Comparison of ENCODE assay signal across 7 mouse cellular contexts in the genomic region with DNA sequence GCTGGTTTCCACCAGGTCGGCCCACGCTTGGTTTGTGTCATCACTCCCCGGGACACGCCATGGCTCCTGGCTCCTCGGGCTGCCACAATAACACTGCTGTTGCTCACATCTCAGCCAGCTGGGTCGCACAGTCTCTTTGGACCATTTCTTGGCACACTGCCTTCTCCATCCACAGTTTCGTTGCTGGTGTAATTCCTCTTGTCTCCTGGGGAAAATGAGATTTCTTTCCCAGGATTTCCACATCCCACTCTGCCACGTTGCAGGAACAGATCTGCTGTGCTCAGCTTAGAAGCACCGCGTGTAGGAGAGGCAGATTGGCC. TPM values are rescaled to one million over a fixed set of nuclear protein-coding genes. Genes with fewer than 3 reads are reported as not detected.
DNase-seq lines count a peak whose midpoint lies in the region; ATAC-seq and TF ChIP-seq lines count a peak whose summit lies in the region.

No protein-coding gene starts in this region.

- TF ChIP-seq EP300 in stomach, postnatal 0 days (optimal IDR thresholded peaks at IDR 0.05), result no peak

- H3K9ac ChIP-seq in hindbrain, embryonic 16.5 days (ENCODE audit: low read depth, low read length), result peak overlapping the region; percentile 99
- H3K9ac ChIP-seq in midbrain, embryonic 14.5 days (replicated peaks; ENCODE audit: low read length), result peak overlapping the region; percentile 100
- H3K9ac ChIP-seq in stomach, postnatal 0 days (ENCODE audit: low read length), result peak overlapping the region; percentile 99

- ATAC-seq in hindbrain, embryonic 16.5 days, result peak; percentile 25
- ATAC-seq in midbrain, embryonic 14.5 days (ENCODE audit: low FRiP score, low TSS enrichment), result peak; percentile 34; the same call in 1 of the 2 replicates
- ATAC-seq in stomach, postnatal 0 days (ENCODE audit: low FRiP score, low TSS enrichment), result no peak

- H3K4me3 ChIP-seq in hindbrain, embryonic 16.5 days (ENCODE audit: low read length), result peak overlapping the region; percentile 79
- H3K4me3 ChIP-seq in limb, embryonic 10.5 days, result peak overlapping the region; percentile 100
- peak overlapping the region; percentile 99 for H3K4me3 ChIP-seq in midbrain, embryonic 14.5 days (replicated peaks; ENCODE audit: low read depth, low read length)
- H3K4me3 ChIP-seq in stomach, postnatal 0 days (ENCODE audit: low read depth, low read length), result peak overlapping the region; percentile 94

- H3K27me3 ChIP-seq in hindbrain, embryonic 16.5 days (replicated peaks; ENCODE audit: control insufficient read depth, insufficient read depth, low read length), result no peaks in the 10 kb centered on the region
- H3K27me3 ChIP-seq in limb, embryonic 10.5 days (ENCODE audit: low read depth, poor library complexity, severe bottlenecking), result no peaks in the 10 kb centered on the region
- H3K27me3 ChIP-seq in midbrain, embryonic 14.5 days (ENCODE audit: control insufficient read depth, insufficient read depth, low read length), result no peaks in the 10 kb centered on the region
- no peaks in the 10 kb centered on the region for H3K27me3 ChIP-seq in stomach, postnatal 0 days (ENCODE audit: control insufficient read depth, insufficient read depth, low read length)

- peak overlapping the region; percentile 98 for H3K27ac ChIP-seq in hindbrain, embryonic 16.5 days (ENCODE audit: low read depth, low read length)
- peak overlapping the region; percentile 100 for H3K27ac ChIP-seq in limb, embryonic 10.5 days
- peak overlapping the region; percentile 99 for H3K27ac ChIP-seq in midbrain, embryonic 14.5 days (replicated peaks; ENCODE audit: low read depth, low read length)
- H3K27ac ChIP-seq in stomach, postnatal 0 days (replicated peaks), result peak overlapping the region; percentile 99

- H3K4me1 ChIP-seq in hindbrain, embryonic 16.5 days (ENCODE audit: control insufficient read depth, insufficient read depth, low read depth, low read length), result peaks cover 18% of the 10 kb centered on the region
- peaks cover 29% of the 10 kb centered on the region for H3K4me1 ChIP-seq in limb, embryonic 10.5 days
- peaks cover 20% of the 10 kb centered on the region for H3K4me1 ChIP-seq in midbrain, embryonic 14.5 days (ENCODE audit: control insufficient read depth, insufficient read depth, low read length)
- H3K4me1 ChIP-seq in stomach, postnatal 0 days (replicated peaks; ENCODE audit: control insufficient read depth, insufficient read depth), result peaks cover 7% of the 10 kb centered on the region

- H3K9me3 ChIP-seq in hindbrain, embryonic 16.5 days (ENCODE audit: control insufficient read depth, low read length), result no peaks in the 10 kb centered on the region
- no peaks in the 10 kb centered on the region for H3K9me3 ChIP-seq in limb, embryonic 10.5 days (replicated peaks)
- no peaks in the 10 kb centered on the region for H3K9me3 ChIP-seq in midbrain, embryonic 14.5 days (ENCODE audit: control insufficient read depth, low read length)
- H3K9me3 ChIP-seq in stomach, postnatal 0 days (ENCODE audit: control insufficient read depth, low read length), result no peaks in the 10 kb centered on the region

- peak overlapping the region; percentile 91 for H3K4me2 ChIP-seq in hindbrain, embryonic 16.5 days (ENCODE audit: low read length)
- H3K4me2 ChIP-seq in midbrain, embryonic 14.5 days (ENCODE audit: low read length), result peak overlapping the region; percentile 90
- H3K4me2 ChIP-seq in stomach, postnatal 0 days (replicated peaks; ENCODE audit: low read depth), result peak overlapping the region; percentile 88

- 5% methylated on average over 10 of the region's 10 CpGs for WGBS in hindbrain, embryonic 16.5 days
- WGBS in limb, embryonic 10.5 days, result 33% methylated on average over 10 of the region's 10 CpGs
- WGBS in midbrain, embryonic 14.5 days, result 9% methylated on average over 10 of the region's 10 CpGs
- WGBS in stomach, postnatal 0 days, result 7% methylated on average over 10 of the region's 10 CpGs

- no peaks in the 10 kb centered on the region for H3K36me3 ChIP-seq in hindbrain, embryonic 16.5 days (ENCODE audit: control insufficient read depth, insufficient read depth, low read length)
- 0 out of 2 replicates have a peak, but pooled peaks cover 2% of the 10 kb centered on the region for H3K36me3 ChIP-seq in limb, embryonic 10.5 days
- peaks cover under 1% of the 10 kb centered on the region; the same call in 1 of the 2 replicates for H3K36me3 ChIP-seq in midbrain, embryonic 14.5 days (ENCODE audit: control insufficient read depth, insufficient read depth, low read length)
- no peaks in the 10 kb centered on the region; the same call in 1 of the 2 replicates for H3K36me3 ChIP-seq in stomach, postnatal 0 days (ENCODE audit: control insufficient read depth, insufficient read depth, low read length)

- peak; percentile 85 for DNase-seq in adrenal gland, postnatal 10 days
- DNase-seq in cerebellum, postnatal 10 days, result peak; percentile 90 to 93
- peak; percentile 74 for DNase-seq in gastrocnemius, postnatal 10 days
- DNase-seq in limb, embryonic 10.5 days (ENCODE audit: low spot score), result no peak
- DNase-seq in midbrain, embryonic 14.5 days, result peak; percentile 84
- DNase-seq in stomach, postnatal 0 days (ENCODE audit: low spot score), result peak; percentile 62

- TF ChIP-seq CTCF in stomach, postnatal 0 days (IDR thresholded peaks at IDR 0.05; ENCODE audit: low read depth), result no peak

RNA-seq across cellular contexts. Expression of a gene that starts 1.1 kb away (rescaled TPM):
- 100 to 1,000 TPM in 1 of 2 experiments, 10 to 100 TPM in 1; 96.3 to 100 TPM for total RNA-seq in adrenal gland, postnatal 10 days (2021)
- 10 to 100 TPM; 56.0 to 64.8 TPM for total RNA-seq in gastrocnemius, postnatal 10 days (2021)
- polyA plus RNA-seq in hindbrain, embryonic 16.5 days (2015; fragmentation: Nextera tagmentation; extraction: Ambion mirVana), result 70.4 and 76.8 TPM in 2 replicates
- 102 and 108 TPM in 2 replicates for polyA plus RNA-seq in limb, embryonic 10.5 days (2016; fragmentation: Nextera tagmentation; extraction: Ambion mirVana)
- polyA plus RNA-seq in midbrain, embryonic 14.5 days (2014; fragmentation: Nextera tagmentation; extraction: Ambion mirVana), result 77.6 and 84.4 TPM in 2 replicates
- polyA plus RNA-seq in stomach, postnatal 0 days (2015; fragmentation: Nextera tagmentation; extraction: Ambion mirVana), result 46.6 and 46.7 TPM in 2 replicates

RNA-seq across cellular contexts. Expression of a gene that starts 24.2 kb away (rescaled TPM):
- total RNA-seq in adrenal gland, postnatal 10 days (2021), result 10 to 100 TPM; 47.2 to 51.3 TPM
- total RNA-seq in gastrocnemius, postnatal 10 days (2021), result 10 to 100 TPM; 20.8 to 25.5 TPM
- 26.6 and 29.2 TPM in 2 replicates for polyA plus RNA-seq in hindbrain, embryonic 16.5 days (2015; fragmentation: Nextera tagmentation; extraction: Ambion mirVana)
- polyA plus RNA-seq in limb, embryonic 10.5 days (2016; fragmentation: Nextera tagmentation; extraction: Ambion mirVana), result 16.6 and 20.1 TPM in 2 replicates
- 38.5 and 42.4 TPM in 2 replicates for polyA plus RNA-seq in midbrain, embryonic 14.5 days (2014; fragmentation: Nextera tagmentation; extraction: Ambion mirVana)
- polyA plus RNA-seq in stomach, postnatal 0 days (2015; fragmentation: Nextera tagmentation; extraction: Ambion mirVana), result 6.9 and 7.3 TPM in 2 replicates

RNA-seq across cellular contexts. Expression of a gene that starts 35.9 kb away (rescaled TPM):
- 10 to 100 TPM; 36.6 to 41.1 TPM for total RNA-seq in adrenal gland, postnatal 10 days (2021)
- total RNA-seq in gastrocnemius, postnatal 10 days (2021), result 10 to 100 TPM; 15.7 to 18.9 TPM
- polyA plus RNA-seq in hindbrain, embryonic 16.5 days (2015; fragmentation: Nextera tagmentation; extraction: Ambion mirVana), result 81.6 and 85.0 TPM in 2 replicates
- 37.3 and 44.0 TPM in 2 replicates for polyA plus RNA-seq in limb, embryonic 10.5 days (2016; fragmentation: Nextera tagmentation; extraction: Ambion mirVana)
- 76.4 and 78.4 TPM in 2 replicates for polyA plus RNA-seq in midbrain, embryonic 14.5 days (2014; fragmentation: Nextera tagmentation; extraction: Ambion mirVana)
- polyA plus RNA-seq in stomach, postnatal 0 days (2015; fragmentation: Nextera tagmentation; extraction: Ambion mirVana), result 30.3 and 31.3 TPM in 2 replicates

RNA-seq across cellular contexts. Expression of a gene that starts 45.4 kb away (rescaled TPM):
- total RNA-seq in adrenal gland, postnatal 10 days (2021), result 10 to 100 TPM; 26.6 to 64.2 TPM
- total RNA-seq in gastrocnemius, postnatal 10 days (2021), result 10 to 100 TPM in 1 of 2 experiments, 1 to 10 TPM in 1; 2.1 to 10.7 TPM
- 1.4 and 3.2 TPM in 2 replicates for polyA plus RNA-seq in hindbrain, embryonic 16.5 days (2015; fragmentation: Nextera tagmentation; extraction: Ambion mirVana)
- polyA plus RNA-seq in limb, embryonic 10.5 days (2016; fragmentation: Nextera tagmentation; extraction: Ambion mirVana), result 34.5 and 37.2 TPM in 2 replicates
- polyA plus RNA-seq in midbrain, embryonic 14.5 days (2014; fragmentation: Nextera tagmentation; extraction: Ambion mirVana), result 0.51 and 2.3 TPM in 2 replicates
- polyA plus RNA-seq in stomach, postnatal 0 days (2015; fragmentation: Nextera tagmentation; extraction: Ambion mirVana), result 0.72 and 1.1 TPM in 2 replicates

RNA-seq across cellular contexts. Expression of a gene that starts 52.1 kb away (rescaled TPM):
- 1 to 10 TPM; 1.1 to 2.6 TPM for total RNA-seq in adrenal gland, postnatal 10 days (2021)
- 10 to 100 TPM; 48.7 to 54.4 TPM for total RNA-seq in gastrocnemius, postnatal 10 days (2021)
- 0.09 and 0.11 TPM in 2 replicates for polyA plus RNA-seq in hindbrain, embryonic 16.5 days (2015; fragmentation: Nextera tagmentation; extraction: Ambion mirVana)
- 0.06 and 0.08 TPM in 2 replicates for polyA plus RNA-seq in limb, embryonic 10.5 days (2016; fragmentation: Nextera tagmentation; extraction: Ambion mirVana)
- polyA plus RNA-seq in midbrain, embryonic 14.5 days (2014; fragmentation: Nextera tagmentation; extraction: Ambion mirVana), result 0.12 TPM in 1 of 2 replicates, not detected in the other
- polyA plus RNA-seq in stomach, postnatal 0 days (2015; fragmentation: Nextera tagmentation; extraction: Ambion mirVana), result 0.04 TPM in 1 of 2 replicates, not detected in the other
